Mouse (Mus musculus) embryonic facial prominence, embryonic 11.5 days (tissue): Measurements from ENCODE around the gene Kctd12. TPM values are rescaled to one million over a fixed set of nuclear protein-coding genes. Genes with fewer than 3 reads are reported as not detected.

Experiments
- ATAC-seq: fragments of 200-750 bp; cut with Nextera tagmentation; replicated peaks from 2 replicates; pipeline ENCODE4 v1.8.0; 2017; ENCODE audit warnings: low read depth; ENCODE audit not compliant: insufficient number of reproducible peaks, low FRiP score, low TSS enrichment
- DNase-seq: peaks from one replicate; pipeline ENCODE4 v3.0.0-alpha.2; 2015; ENCODE audit warnings: low spot score
- H3K27ac ChIP-seq: fragments of 300-500 bp; sonication (generic); replicated peaks from 2 replicates; pipeline ENCODE4 v1.5.1; 2014; ENCODE audit warnings: mild to moderate bottlenecking, low read depth, low read length, control low read depth
- H3K27me3 ChIP-seq: fragments of 300-500 bp; sonication (generic); 2 replicates; pipeline ENCODE4 v1.6.1; 2014; ENCODE audit warnings: mild to moderate bottlenecking, low read length, moderate library complexity, mixed read lengths; ENCODE audit not compliant: control insufficient read depth, insufficient read depth
- H3K36me3 ChIP-seq: fragments of 300-500 bp; sonication (generic); replicated peaks from 2 replicates; pipeline ENCODE4 v1.6.1; 2014; ENCODE audit warnings: low read depth, mild to moderate bottlenecking, low read length, moderate library complexity, mixed read lengths; ENCODE audit not compliant: control insufficient read depth, insufficient read depth
- H3K4me1 ChIP-seq: fragments of 300-500 bp; sonication (generic); 2 replicates; pipeline ENCODE4 v1.6.1; 2014; ENCODE audit warnings: low read length, mixed read lengths; ENCODE audit not compliant: control insufficient read depth, insufficient read depth
- H3K4me2 ChIP-seq: fragments of 300-500 bp; sonication (generic); 2 replicates; pipeline ENCODE4 v1.6.1; 2014; ENCODE audit warnings: low read depth, mild to moderate bottlenecking, control low read depth, low read length, moderate library complexity
- H3K4me3 ChIP-seq: fragments of 300-500 bp; sonication (generic); 2 replicates; pipeline ENCODE4 v1.5.1; 2014; ENCODE audit warnings: low read depth, low read length, control low read depth
- H3K9ac ChIP-seq: fragments of 300-500 bp; sonication (generic); replicated peaks from 2 replicates; pipeline ENCODE4 v1.6.1; 2014; ENCODE audit warnings: mild to moderate bottlenecking, control low read depth, low read length
- H3K9me3 ChIP-seq: fragments of 300-500 bp; sonication (generic); replicated peaks from 2 replicates; pipeline ENCODE4 v1.6.1; 2016; ENCODE audit warnings: mild to moderate bottlenecking, low read length, inconsistent platforms, mixed read lengths; ENCODE audit not compliant: control insufficient read depth
- WGBS: fragments of 180-500 bp; shearing (Covaris S2); extraction: QIAGEN DNeasy Blood & Tissue Kit; methylation state at CpG from one replicate; pipeline ENCODE4 v1.1.7; 2014; 5-methylcytosine and 5-hydroxymethylcytosine counted together
- polyA plus RNA-seq: library from polyadenylated mRNA; unstranded; fragments of >200 nt; fragmentation: Nextera tagmentation; extraction: Ambion mirVana; gene quantifications from 2 replicates; pipeline ENCODE4 v1.2.1, GENCODE M21; 2014

The Kctd12 gene
- polyA plus RNA-seq, 1 experiment from 2014 or later = 43.7 TPM

- no peaks in the 10 kb centered on the region for H3K4me1 ChIP-seq
- no peak overlapping the region for H3K4me3 ChIP-seq
- no peaks in the 10 kb centered on the region for H3K27me3 ChIP-seq
- H3K36me3 ChIP-seq = no peaks in the 10 kb centered on the region
- no peak overlapping the region for H3K4me2 ChIP-seq
- H3K9me3 ChIP-seq = no peaks in the 10 kb centered on the region
- WGBS = 19% methylated on average over 6 of the region's 6 CpGs
- H3K9ac ChIP-seq = no peak overlapping the region
- ATAC-seq (0 out of 2 replicates have a peak, but pooled peaks have one; percentile 59), DNase-seq (peak; percentile 94)
- no peak overlapping the region for H3K27ac ChIP-seq
These were observed 12.5 kb upstream of the Kctd12 start for GRCm38 (mm10) chr14:102994662-102995561.

- WGBS = 70% methylated on average over 3 of the region's 3 CpGs
- Histone ChIP-seq H3K27ac (no peak overlapping the region), H3K36me3 (no peaks in the 10 kb centered on the region), H3K4me3 (no peak overlapping the region), H3K9ac (no peak overlapping the region), H3K9me3 (no peaks in the 10 kb centered on the region), H3K27me3 (no peaks in the 10 kb centered on the region), H3K4me2 (no peak overlapping the region), H3K4me1 (no peaks in the 10 kb centered on the region; the same call in 1 of the 2 replicates)
- ATAC-seq (no peak), DNase-seq (no peak)
These were observed 8.3 kb upstream of the Kctd12 start for GRCm38 (mm10) chr14:102990765-102991164.

- H3K9me3 ChIP-seq = no peaks in the 10 kb centered on the region
- no peaks in the 10 kb centered on the region; the same call in 1 of the 2 replicates for H3K4me1 ChIP-seq
- DNase-seq (no peak), ATAC-seq (no peak)
- no peaks in the 10 kb centered on the region for H3K27me3 ChIP-seq
- no peak overlapping the region for H3K4me2 ChIP-seq
- no peak overlapping the region for H3K4me3 ChIP-seq
- no peak overlapping the region for H3K27ac ChIP-seq
- no peak overlapping the region for H3K9ac ChIP-seq
- 73% methylated on average over 5 of the region's 5 CpGs for WGBS
- no peaks in the 10 kb centered on the region for H3K36me3 ChIP-seq
These were observed 7.4 kb upstream of the Kctd12 start for GRCm38 (mm10) chr14:102989866-102990265.

GRCm38 (mm10) chr14:102989254-102989653 is 6.8 kb upstream of the Kctd12 start:
- H3K4me3 ChIP-seq = no peak overlapping the region
- no peaks in the 10 kb centered on the region for H3K9me3 ChIP-seq
- DNase-seq = no peak
- no peak for ATAC-seq
- no peaks in the 10 kb centered on the region; the same call in 1 of the 2 replicates for H3K4me1 ChIP-seq
- no peak overlapping the region for H3K4me2 ChIP-seq
- whole genome bisulfite sequencing = 76% methylated on average over 4 of the region's 4 CpGs
- no peaks in the 10 kb centered on the region for H3K36me3 ChIP-seq
- no peak overlapping the region for H3K27ac ChIP-seq
- H3K9ac ChIP-seq = no peak overlapping the region
- no peaks in the 10 kb centered on the region for H3K27me3 ChIP-seq

- Histone ChIP-seq H3K9me3 (no peaks in the 10 kb centered on the region), H3K27ac (no peak overlapping the region), H3K4me1 (no peaks in the 10 kb centered on the region; the same call in 1 of the 2 replicates), H3K36me3 (no peaks in the 10 kb centered on the region), H3K4me2 (no peak overlapping the region), H3K9ac (no peak overlapping the region), H3K27me3 (no peaks in the 10 kb centered on the region), H3K4me3 (no peak overlapping the region)
- DNase-seq (no peak), ATAC-seq (no peak)
- 79% methylated on average over 5 of the region's 5 CpGs for WGBS
These were observed 5.2 kb upstream of the Kctd12 start for GRCm38 (mm10) chr14:102987626-102988025.

- no peak for ATAC-seq
- no peak overlapping the region for H3K4me2 ChIP-seq
- H3K9ac ChIP-seq = no peak overlapping the region
- H3K27ac ChIP-seq = no peak overlapping the region
- H3K4me1 ChIP-seq = no peaks in the 10 kb centered on the region
- WGBS = 68% methylated on average over 8 of the region's 8 CpGs
- no peak overlapping the region for H3K4me3 ChIP-seq
- no peaks in the 10 kb centered on the region for H3K9me3 ChIP-seq
- H3K36me3 ChIP-seq = no peaks in the 10 kb centered on the region
- DNase-seq = no peak
- no peaks in the 10 kb centered on the region for H3K27me3 ChIP-seq
These were observed 1.2 kb upstream of the Kctd12 start for GRCm38 (mm10) chr14:102983686-102984085.

- Histone ChIP-seq H3K4me2 (peak overlapping the region; percentile 95), H3K4me3 (peak overlapping the region; percentile 78), H3K9me3 (no peaks in the 10 kb centered on the region), H3K4me1 (no peaks in the 10 kb centered on the region), H3K9ac (peak overlapping the region; percentile 80), H3K27ac (peak overlapping the region; percentile 72), H3K27me3 (no peaks in the 10 kb centered on the region), H3K36me3 (no peaks in the 10 kb centered on the region)
- DNase-seq (no peak), ATAC-seq (peak; percentile 44)
- under 1% methylated on average over 76 of the region's 76 CpGs for WGBS
These were observed 316 bp downstream of the Kctd12 start for GRCm38 (mm10) chr14:102982016-102982626.
